ENCODE assay signal across 8 mouse cellular contexts in the genomic region with DNA sequence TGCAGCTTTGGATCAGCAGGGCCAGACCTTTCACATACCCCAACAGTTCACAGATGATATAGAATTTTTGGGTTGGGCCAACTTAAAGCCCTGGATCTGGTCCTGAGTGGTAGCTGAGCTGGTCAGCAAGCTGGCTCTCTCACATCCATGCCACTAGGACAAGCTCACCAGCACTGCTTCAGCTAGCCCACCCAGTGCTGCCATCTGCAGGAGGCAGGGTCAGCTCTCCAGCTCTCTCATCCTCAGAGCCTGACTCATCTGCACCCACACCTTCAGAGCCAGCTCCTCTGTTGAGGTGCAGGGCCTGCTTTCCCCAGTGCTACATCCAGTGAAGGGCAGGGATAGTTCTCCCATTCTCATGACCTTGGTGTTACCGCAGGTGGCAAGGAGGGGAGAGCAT. TPM values are rescaled to one million over a fixed set of nuclear protein-coding genes. Genes with fewer than 3 reads are reported as not detected.
DNase-seq lines count a peak whose midpoint lies in the region; ATAC-seq and TF ChIP-seq lines count a peak whose summit lies in the region.

No protein-coding gene starts in this region.

- no peak for ATAC-seq in liver, embryonic 14.5 days (ENCODE audit: insufficient read depth)

- DNase-seq in adrenal gland, postnatal 14 days, result peak; percentile 37
- no peak for DNase-seq in adrenal gland, postnatal 36 days
- DNase-seq in layer of hippocampus, adult 2 months (ENCODE audit: low spot score in 2 of 2), result no peak
- no peak for DNase-seq in layer of hippocampus, adult 9-11 months
- DNase-seq in ZHBTc4 (ENCODE audit: low read depth, low spot score), result peak; percentile 26
- DNase-seq in liver, embryonic 14.5 days (ENCODE audit: low read depth in 3 of 3, low spot score in 3 of 3), result no peak
- no peak for DNase-seq in neural tube, embryonic 10.5 days (ENCODE audit: extremely low spot score, low spot score)
- no peak for DNase-seq in layer of hippocampus, adult 9-10 months (ENCODE audit: low spot score)

- no peak overlapping the region for H3K27ac ChIP-seq in layer of hippocampus, adult 2 months
- H3K27ac ChIP-seq in liver, embryonic 14.5 days, result no peak overlapping the region

- no peaks in the 10 kb centered on the region for H3K9me3 ChIP-seq in liver, embryonic 14.5 days (ENCODE audit: control insufficient read depth, low read length)

- 60% methylated on average over 1 of the region's 1 CpGs for WGBS in liver, embryonic 14.5 days (ENCODE audit: insufficient replicate concordance)

- H3K36me3 ChIP-seq in liver, embryonic 14.5 days (replicated peaks; ENCODE audit: control insufficient read depth, insufficient read depth, low read depth), result no peaks in the 10 kb centered on the region

- no peaks in the 10 kb centered on the region for H3K4me1 ChIP-seq in liver, embryonic 14.5 days (replicated peaks; ENCODE audit: control insufficient read depth in 2 of 2, insufficient read depth in 2 of 2, low read length in 1 of 2)

- TF ChIP-seq CTCF in layer of hippocampus, adult 2 months (conservative IDR thresholded peaks at IDR 0.05), result peak; percentile 69
- peak; percentile 71 for TF ChIP-seq CTCF in liver, embryonic 14.5 days (IDR thresholded peaks at IDR 0.05; ENCODE audit: low read depth)

- TF ChIP-seq EP300 in liver, embryonic 14.5 days (IDR thresholded peaks at IDR 0.05; ENCODE audit: low read depth), result no peak

- no peak overlapping the region for H3K9ac ChIP-seq in liver, embryonic 14.5 days (replicated peaks)

- no peak overlapping the region for H3K4me3 ChIP-seq in layer of hippocampus, adult 2 months
- H3K4me3 ChIP-seq in liver, embryonic 14.5 days (ENCODE audit: insufficient read depth in 1 of 2, low read depth in 2 of 2, low read length in 2 of 2), result no peak overlapping the region

- H3K27me3 ChIP-seq in liver, embryonic 14.5 days (ENCODE audit: control insufficient read depth, insufficient read depth, low read length), result no peaks in the 10 kb centered on the region

- H3K4me2 ChIP-seq in liver, embryonic 14.5 days (ENCODE audit: low read depth), result no peak overlapping the region

RNA-seq across cellular contexts. Expression of gene Sf3b6, which starts 23.6 kb away (rescaled TPM):
- total RNA-seq in adrenal gland, postnatal 14 days (2021), result 106 and 114 TPM in 2 replicates
- 100 to 1,000 TPM; 104 to 110 TPM for total RNA-seq in adrenal gland, postnatal 36 days (2021)
- total RNA-seq in layer of hippocampus, adult 2 months (2021), result 10 to 100 TPM; 89.4 to 91.4 TPM
- 34.7 and 72.6 TPM in 2 replicates for polyA plus RNA-seq in liver, embryonic 14.5 days (2012; rRNA removed)
- polyA plus RNA-seq in liver, embryonic 14.5 days (2014; fragmentation: Nextera tagmentation; extraction: Ambion mirVana), result 179 and 187 TPM in 2 replicates

RNA-seq across cellular contexts. Expression of gene Fam228b, which starts 24.7 kb away (rescaled TPM):
- total RNA-seq in adrenal gland, postnatal 14 days (2021), result 7.9 and 10.2 TPM in 2 replicates
- total RNA-seq in adrenal gland, postnatal 36 days (2021), result 1 to 10 TPM; 3.6 to 4.9 TPM
- total RNA-seq in layer of hippocampus, adult 2 months (2021), result 10 to 100 TPM; 22.2 to 27.6 TPM
- 0.37 and 0.73 TPM in 2 replicates for polyA plus RNA-seq in liver, embryonic 14.5 days (2012; rRNA removed)
- polyA plus RNA-seq in liver, embryonic 14.5 days (2014; fragmentation: Nextera tagmentation; extraction: Ambion mirVana), result 0.33 and 1.0 TPM in 2 replicates

RNA-seq across cellular contexts. Expression of gene Pfn4, which starts 24.9 kb away (rescaled TPM):
- 2.0 and 3.8 TPM in 2 replicates for total RNA-seq in adrenal gland, postnatal 14 days (2021)
- total RNA-seq in adrenal gland, postnatal 36 days (2021), result 1 to 10 TPM in 1 of 2 experiments, under 1 TPM in 1; 0.73 to 1.8 TPM
- total RNA-seq in layer of hippocampus, adult 2 months (2021), result 10 to 100 TPM; 11.7 to 14.1 TPM
- 0.21 and 0.39 TPM in 2 replicates for polyA plus RNA-seq in liver, embryonic 14.5 days (2012; rRNA removed)
- 0.56 and 1.1 TPM in 2 replicates for polyA plus RNA-seq in liver, embryonic 14.5 days (2014; fragmentation: Nextera tagmentation; extraction: Ambion mirVana)

RNA-seq across cellular contexts. Expression of gene Fkbp1b, which starts 47.7 kb away (rescaled TPM):
- 8.9 and 17.7 TPM in 2 replicates for total RNA-seq in adrenal gland, postnatal 14 days (2021)
- 1 to 10 TPM; 4.2 to 5.4 TPM for total RNA-seq in adrenal gland, postnatal 36 days (2021)
- 10 to 100 TPM; 48.8 to 56.0 TPM for total RNA-seq in layer of hippocampus, adult 2 months (2021)
- polyA plus RNA-seq in liver, embryonic 14.5 days (2012; rRNA removed), result 2.5 and 2.9 TPM in 2 replicates
- polyA plus RNA-seq in liver, embryonic 14.5 days (2014; fragmentation: Nextera tagmentation; extraction: Ambion mirVana), result 2.2 and 2.6 TPM in 2 replicates

RNA-seq across cellular contexts. Expression of gene Wdcp, which starts 49.4 kb away (rescaled TPM):
- total RNA-seq in adrenal gland, postnatal 14 days (2021), result 9.9 and 10.0 TPM in 2 replicates
- 1 to 10 TPM; 7.3 to 8.4 TPM for total RNA-seq in adrenal gland, postnatal 36 days (2021)
- total RNA-seq in layer of hippocampus, adult 2 months (2021), result 10 to 100 TPM; 12.7 to 14.3 TPM
- 7.7 and 9.1 TPM in 2 replicates for polyA plus RNA-seq in liver, embryonic 14.5 days (2012; rRNA removed)
- 11.3 and 11.6 TPM in 2 replicates for polyA plus RNA-seq in liver, embryonic 14.5 days (2014; fragmentation: Nextera tagmentation; extraction: Ambion mirVana)

Comparison
In these comparisons a context has a peak if more than half of its experiments do, and no peak if none do; other contexts are left out.
1. DNase-seq: peak in adrenal gland, postnatal 14 days (single experiment) and ZHBTc4 (single experiment); none in adrenal gland, postnatal 36 days (0 of 2), layer of hippocampus, adult 2 months (0 of 2), layer of hippocampus, adult 9-11 months (single experiment), liver, embryonic 14.5 days (0 of 3), neural tube, embryonic 10.5 days (single experiment) and layer of hippocampus, adult 9-10 months (single experiment).